Mouse (Mus musculus) bone marrow, adult 2 months (tissue): ENCODE measurements around the gene Mpv17l2.

Experiments
- CTCF ChIP-seq: fragments of 200-500 bp; IDR thresholded peaks from 2 replicates; pipeline ENCODE4 v1.5.1; 2011; ENCODE audit warnings: low read length, control low read depth; ENCODE audit not compliant: control insufficient read depth, insufficient read depth
- POLR2A ChIP-seq: fragments of 200-500 bp; IDR thresholded peaks from 2 replicates; pipeline ENCODE4 v1.6.1; 2011; ENCODE audit warnings: low read depth, mild to moderate bottlenecking, control low read depth, low read length, borderline replicate concordance; ENCODE audit not compliant: control insufficient read depth

DNA sequence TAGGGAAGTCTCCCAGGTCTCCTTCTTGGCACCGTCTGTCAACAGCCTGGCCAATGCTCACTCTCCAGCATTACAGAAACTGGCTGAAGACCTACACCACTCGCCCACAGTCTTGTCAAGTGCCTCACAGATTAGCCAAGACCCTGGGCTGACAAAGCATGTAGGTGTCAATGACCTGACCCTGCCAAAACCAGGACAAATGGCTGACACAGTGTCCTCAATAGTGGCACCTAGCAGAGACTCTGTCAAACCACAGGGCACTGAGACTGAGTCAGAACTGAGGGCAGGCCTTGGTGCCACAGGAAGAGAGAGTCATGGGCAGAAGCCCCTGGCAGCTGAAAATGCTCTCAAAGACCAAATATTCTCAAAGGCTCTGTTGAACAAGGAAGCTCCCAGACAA is 45.7 kb downstream of the Mpv17l2 start:
- TF ChIP-seq CTCF (no peak), POLR2A (no peak)
